Mouse (Mus musculus) liver, adult 2 months (tissue): ENCODE measurements around the gene Cdca4.

ENCODE experiments used
- CTCF ChIP-seq: fragments of 200-500 bp; IDR thresholded peaks from 2 replicates; pipeline ENCODE4 v1.5.1; 2011; ENCODE audit warnings: low read depth, low read length, control low read depth
- POLR2A ChIP-seq: fragments of 200-500 bp; IDR thresholded peaks from 2 replicates; pipeline ENCODE4 v1.6.1; 2011; ENCODE audit warnings: low read length, control low read depth; ENCODE audit not compliant: insufficient read depth; ENCODE audit errors: extremely low read depth

DNA sequence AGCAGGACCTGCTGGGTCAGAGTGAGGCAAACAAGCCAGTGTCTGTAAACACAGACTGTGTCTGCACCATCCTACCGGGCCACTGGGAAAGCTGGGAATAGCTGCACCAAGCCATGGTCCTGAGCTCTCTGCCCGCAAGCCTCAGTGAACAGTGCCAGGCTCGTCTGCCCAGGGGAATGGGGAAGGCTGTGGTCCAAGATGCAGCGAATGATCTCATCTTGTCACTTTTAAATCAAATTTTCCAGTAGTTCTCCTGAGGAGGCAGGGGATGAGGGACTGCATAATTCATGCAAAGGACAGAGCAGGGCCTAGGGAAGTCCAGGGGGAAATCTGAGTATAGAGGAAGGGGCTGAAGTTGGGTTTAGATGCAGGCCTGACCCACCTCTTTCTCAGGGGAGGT lies 21.4 kb downstream of the Cdca4 start:
- TF ChIP-seq CTCF, result no peak
- TF ChIP-seq POLR2A, result no peak
